Mouse (Mus musculus): ENCODE results near the gene Cxcl17. TPM values are rescaled to one million over a fixed set of nuclear protein-coding genes. Genes with fewer than 3 reads are reported as not detected.
"Not testable (repeated sequence)": the region's sequence is repeated elsewhere in the genome, so short reads cannot be mapped to it uniquely, and the experiment has no call there.

The Cxcl17 gene
- polyA plus RNA-seq, 1 experiment from 2014 or later: 0.29 TPM

DNA sequence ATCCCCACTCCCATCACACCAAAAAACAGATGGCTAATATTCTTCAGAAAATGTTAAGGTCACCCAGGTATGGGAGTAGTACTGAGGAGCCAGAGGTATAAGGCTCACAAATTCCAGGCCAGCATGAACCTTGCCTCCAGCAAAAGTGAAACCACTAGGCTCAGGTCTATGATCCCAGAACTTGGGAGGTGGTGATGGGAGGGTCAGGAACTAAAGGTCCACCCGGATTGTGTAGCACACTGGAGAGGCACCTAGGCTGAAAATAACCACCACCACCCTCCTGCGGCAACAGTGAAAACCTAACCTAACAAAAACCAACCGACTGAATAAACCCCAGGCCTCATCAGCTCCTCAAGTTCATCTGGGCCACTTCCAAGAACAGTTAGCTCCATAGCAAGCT, 15.6 kb upstream of the Cxcl17 start:
- no peaks in the 10 kb centered on the region for H3K36me3 ChIP-seq (ENCODE audit: control insufficient read depth, insufficient read depth, low read length)
- no peak overlapping the region for H3K4me3 ChIP-seq (replicated peaks; ENCODE audit: low read depth, low read length)
- WGBS: 95% methylated on average over 3 of the region's 3 CpGs
- no peaks in the 10 kb centered on the region for H3K9me3 ChIP-seq (ENCODE audit: control insufficient read depth, low read length)
- ATAC-seq (ENCODE audit: low FRiP score, low TSS enrichment) (no peak), DNase-seq (no peak)
- H3K27me3 ChIP-seq (ENCODE audit: control insufficient read depth, insufficient read depth, low read length): no peaks in the 10 kb centered on the region
- no peak overlapping the region for H3K4me2 ChIP-seq (ENCODE audit: low read length)
- peaks cover 3% of the 10 kb centered on the region; the same call in 1 of the 2 replicates for H3K4me1 ChIP-seq (ENCODE audit: control insufficient read depth, insufficient read depth, low read length)
- no peak overlapping the region for H3K27ac ChIP-seq (replicated peaks; ENCODE audit: low read depth, low read length)
- H3K9ac ChIP-seq (replicated peaks; ENCODE audit: low read length): no peak overlapping the region

- Histone ChIP-seq H3K27me3 (ENCODE audit: control insufficient read depth, insufficient read depth, low read length) (no peaks in the 10 kb centered on the region), H3K36me3 (ENCODE audit: control insufficient read depth, insufficient read depth, low read length) (no peaks in the 10 kb centered on the region), H3K9ac (replicated peaks; ENCODE audit: low read length) (no peak overlapping the region), H3K9me3 (ENCODE audit: control insufficient read depth, low read length) (no peaks in the 10 kb centered on the region), H3K27ac (replicated peaks; ENCODE audit: low read depth, low read length) (no peak overlapping the region), H3K4me2 (ENCODE audit: low read length) (no peak overlapping the region), H3K4me1 (ENCODE audit: control insufficient read depth, insufficient read depth, low read length) (no peaks in the 10 kb centered on the region), H3K4me3 (replicated peaks; ENCODE audit: low read depth, low read length) (no peak overlapping the region)
- ATAC-seq (ENCODE audit: low FRiP score, low TSS enrichment) (no peak), DNase-seq (no peak)
- 85% methylated on average over 5 of the region's 5 CpGs for WGBS
Observed at GRCm38 (mm10) chr7:25427144-25427543, 14.5 kb upstream of the Cxcl17 start.

DNA sequence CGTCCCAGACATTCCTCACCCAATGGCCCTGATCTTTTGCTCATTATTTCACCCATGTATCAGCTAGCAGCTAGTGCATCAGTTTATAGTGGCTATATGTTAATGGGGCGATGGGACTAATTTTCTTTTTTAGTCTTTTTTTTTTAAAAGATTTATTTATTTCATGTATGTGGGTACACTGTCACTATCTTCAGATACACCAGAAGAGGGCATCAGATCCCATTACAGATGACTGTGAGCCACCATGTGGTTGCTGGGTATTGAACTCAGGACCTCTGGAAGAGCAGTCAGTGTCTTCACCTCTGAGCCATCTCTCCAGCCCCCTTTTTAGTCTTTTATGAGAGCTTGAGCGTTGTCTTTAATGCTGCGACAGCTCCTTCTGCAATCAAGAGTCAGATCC, 13.7 kb upstream of the Cxcl17 start:
- H3K4me1 ChIP-seq (ENCODE audit: control insufficient read depth, insufficient read depth, low read length); ATAC-seq (ENCODE audit: low FRiP score, low TSS enrichment); H3K4me2 ChIP-seq (ENCODE audit: low read length); DNase-seq; H3K9me3 ChIP-seq (ENCODE audit: control insufficient read depth, low read length); H3K27me3 ChIP-seq (ENCODE audit: control insufficient read depth, insufficient read depth, low read length); H3K36me3 ChIP-seq (ENCODE audit: control insufficient read depth, insufficient read depth, low read length); H3K4me3 ChIP-seq (replicated peaks; ENCODE audit: low read depth, low read length); H3K9ac ChIP-seq (replicated peaks; ENCODE audit: low read length); H3K27ac ChIP-seq (replicated peaks; ENCODE audit: low read depth, low read length): not testable (repeated sequence)
- 89% methylated on average over 4 of the region's 4 CpGs for WGBS

DNA sequence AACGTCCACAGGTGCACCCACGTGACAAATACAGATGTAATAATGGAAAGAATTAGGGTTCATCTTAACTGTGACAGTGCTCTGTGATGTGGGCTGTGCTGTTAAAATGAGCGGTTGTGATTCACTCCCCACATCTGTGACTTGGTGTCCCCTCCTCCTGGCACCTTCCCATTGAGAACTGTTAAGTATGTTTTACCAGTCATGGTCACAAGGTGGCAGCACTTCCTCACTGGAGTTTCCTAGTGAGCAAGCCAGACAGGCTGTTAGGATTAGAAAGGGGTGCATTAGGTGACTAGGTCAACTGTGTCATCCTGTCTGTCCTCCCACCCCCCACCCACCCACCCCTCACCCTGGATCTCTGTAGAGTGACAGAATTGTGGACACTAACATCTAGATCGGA, 11.7 kb upstream of the Cxcl17 start:
- Histone ChIP-seq H3K4me1 (ENCODE audit: control insufficient read depth, insufficient read depth, low read length) (no peaks in the 10 kb centered on the region), H3K9ac (replicated peaks; ENCODE audit: low read length) (no peak overlapping the region), H3K9me3 (ENCODE audit: control insufficient read depth, low read length) (no peaks in the 10 kb centered on the region), H3K36me3 (ENCODE audit: control insufficient read depth, insufficient read depth, low read length) (no peaks in the 10 kb centered on the region), H3K27me3 (ENCODE audit: control insufficient read depth, insufficient read depth, low read length) (no peaks in the 10 kb centered on the region), H3K4me3 (replicated peaks; ENCODE audit: low read depth, low read length) (no peak overlapping the region), H3K4me2 (ENCODE audit: low read length) (no peak overlapping the region), H3K27ac (replicated peaks; ENCODE audit: low read depth, low read length) (no peak overlapping the region)
- WGBS: 34% methylated on average over 4 of the region's 4 CpGs
- DNase-seq (peak; percentile 95), ATAC-seq (ENCODE audit: low FRiP score, low TSS enrichment) (no peak)

GRCm38 (mm10) chr7:25422286-25422841, 9.7 kb upstream of the Cxcl17 start:
- no peak overlapping the region for H3K4me2 ChIP-seq (ENCODE audit: low read length)
- H3K4me3 ChIP-seq (replicated peaks; ENCODE audit: low read depth, low read length): no peak overlapping the region
- ATAC-seq (ENCODE audit: low FRiP score, low TSS enrichment) (no peak), DNase-seq (no peak)
- H3K4me1 ChIP-seq (ENCODE audit: control insufficient read depth, insufficient read depth, low read length): no peaks in the 10 kb centered on the region
- no peaks in the 10 kb centered on the region for H3K9me3 ChIP-seq (ENCODE audit: control insufficient read depth, low read length)
- no peaks in the 10 kb centered on the region for H3K36me3 ChIP-seq (ENCODE audit: control insufficient read depth, insufficient read depth, low read length)
- H3K27ac ChIP-seq (replicated peaks; ENCODE audit: low read depth, low read length): no peak overlapping the region
- H3K9ac ChIP-seq (replicated peaks; ENCODE audit: low read length): no peak overlapping the region
- H3K27me3 ChIP-seq (ENCODE audit: control insufficient read depth, insufficient read depth, low read length): no peaks in the 10 kb centered on the region
- 69% methylated on average over 16 of the region's 16 CpGs for WGBS

GRCm38 (mm10) chr7:25419943-25420342, 7.3 kb upstream of the Cxcl17 start:
- H3K4me3 ChIP-seq (replicated peaks; ENCODE audit: low read depth, low read length): no peak overlapping the region
- 94% methylated on average over 4 of the region's 4 CpGs for WGBS
- ATAC-seq (ENCODE audit: low FRiP score, low TSS enrichment) (no peak), DNase-seq (no peak)
- H3K4me2 ChIP-seq (ENCODE audit: low read length): no peak overlapping the region
- H3K27me3 ChIP-seq (ENCODE audit: control insufficient read depth, insufficient read depth, low read length): no peaks in the 10 kb centered on the region
- H3K36me3 ChIP-seq (ENCODE audit: control insufficient read depth, insufficient read depth, low read length): no peaks in the 10 kb centered on the region
- H3K4me1 ChIP-seq (ENCODE audit: control insufficient read depth, insufficient read depth, low read length): no peaks in the 10 kb centered on the region
- H3K9me3 ChIP-seq (ENCODE audit: control insufficient read depth, low read length): no peaks in the 10 kb centered on the region
- H3K27ac ChIP-seq (replicated peaks; ENCODE audit: low read depth, low read length): no peak overlapping the region
- no peak overlapping the region for H3K9ac ChIP-seq (replicated peaks; ENCODE audit: low read length)

DNA sequence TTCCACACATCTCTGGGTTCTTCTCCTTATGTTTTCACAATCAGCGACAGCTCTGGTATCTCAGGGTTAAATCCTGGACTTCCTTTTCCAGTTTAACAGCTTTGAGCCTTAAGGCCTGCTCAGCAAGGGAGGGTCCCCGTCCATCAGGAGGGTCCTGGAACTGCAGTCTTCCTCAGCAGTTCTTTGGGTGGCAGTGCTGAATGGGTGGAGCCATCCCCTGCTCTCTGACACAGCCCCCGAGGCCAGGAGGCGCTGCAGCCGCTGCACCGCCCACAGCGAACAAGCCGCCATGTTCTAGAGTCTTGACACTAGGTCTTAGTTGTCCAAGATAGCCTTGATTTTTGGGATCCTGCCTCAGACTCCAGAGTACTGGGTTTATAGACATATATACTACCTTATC, 6.8 kb upstream of the Cxcl17 start:
- Histone ChIP-seq H3K27ac (replicated peaks; ENCODE audit: low read depth, low read length) (no peak overlapping the region), H3K36me3 (ENCODE audit: control insufficient read depth, insufficient read depth, low read length) (no peaks in the 10 kb centered on the region), H3K4me1 (ENCODE audit: control insufficient read depth, insufficient read depth, low read length) (no peaks in the 10 kb centered on the region), H3K9ac (replicated peaks; ENCODE audit: low read length) (no peak overlapping the region), H3K9me3 (ENCODE audit: control insufficient read depth, low read length) (no peaks in the 10 kb centered on the region), H3K4me3 (replicated peaks; ENCODE audit: low read depth, low read length) (no peak overlapping the region), H3K27me3 (ENCODE audit: control insufficient read depth, insufficient read depth, low read length) (no peaks in the 10 kb centered on the region), H3K4me2 (ENCODE audit: low read length) (no peak overlapping the region)
- DNase-seq: no peak
- no peak for ATAC-seq (ENCODE audit: low FRiP score, low TSS enrichment)
- WGBS: 85% methylated on average over 8 of the region's 8 CpGs

DNA sequence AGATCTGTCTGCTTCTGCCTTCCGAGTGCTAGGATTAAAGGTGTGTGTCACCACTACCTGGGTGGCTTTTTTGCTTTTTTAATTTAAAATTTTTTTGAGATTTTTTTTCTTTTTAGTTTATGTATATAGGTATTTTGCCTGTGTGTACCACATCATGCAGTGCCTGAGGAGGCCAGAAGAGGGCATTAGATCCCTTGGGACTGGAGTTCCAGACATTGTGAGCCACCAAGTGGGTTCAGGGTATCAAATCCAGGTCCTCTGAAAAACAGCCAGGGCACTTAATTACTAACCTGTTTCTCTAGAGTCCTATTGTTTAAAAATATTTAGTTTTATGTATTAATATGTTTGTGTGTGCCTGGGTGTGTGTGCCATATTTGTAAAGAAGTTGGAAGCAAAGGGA, 4.9 kb upstream of the Cxcl17 start:
- Histone ChIP-seq H3K27ac (replicated peaks; ENCODE audit: low read depth, low read length) (no peak overlapping the region), H3K4me3 (replicated peaks; ENCODE audit: low read depth, low read length) (no peak overlapping the region), H3K4me2 (ENCODE audit: low read length) (no peak overlapping the region), H3K4me1 (ENCODE audit: control insufficient read depth, insufficient read depth, low read length) (no peaks in the 10 kb centered on the region), H3K27me3 (ENCODE audit: control insufficient read depth, insufficient read depth, low read length) (no peaks in the 10 kb centered on the region), H3K9me3 (ENCODE audit: control insufficient read depth, low read length) (no peaks in the 10 kb centered on the region), H3K9ac (replicated peaks; ENCODE audit: low read length) (no peak overlapping the region), H3K36me3 (ENCODE audit: control insufficient read depth, insufficient read depth, low read length) (no peaks in the 10 kb centered on the region)
- ATAC-seq (ENCODE audit: low FRiP score, low TSS enrichment): no peak
- WGBS: 74% methylated on average over 1 of the region's 1 CpGs
- peak; percentile 37 for DNase-seq

DNA sequence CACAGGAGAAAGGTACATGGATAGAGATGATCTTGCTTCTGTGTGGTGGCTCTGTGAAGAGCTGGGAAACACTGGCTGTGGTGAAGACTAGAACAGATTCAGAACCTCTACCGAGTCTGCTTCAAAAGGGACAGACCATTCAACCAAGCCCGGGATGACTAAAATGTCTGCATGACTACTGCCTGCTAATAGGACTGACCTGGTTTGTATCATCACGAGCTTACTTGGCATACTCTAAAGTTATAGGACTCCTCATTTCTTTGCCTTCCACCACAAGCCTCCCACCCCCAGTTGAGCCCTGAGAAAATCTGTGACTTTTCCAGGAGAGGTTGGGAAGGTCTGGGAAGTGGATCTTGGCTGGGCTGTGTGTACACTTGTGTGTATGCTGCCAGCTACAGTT, 825 bp downstream of the Cxcl17 start:
- no peak overlapping the region for H3K27ac ChIP-seq (replicated peaks; ENCODE audit: low read depth, low read length)
- ATAC-seq (ENCODE audit: low FRiP score, low TSS enrichment) (no peak), DNase-seq (no peak)
- no peaks in the 10 kb centered on the region for H3K4me1 ChIP-seq (ENCODE audit: control insufficient read depth, insufficient read depth, low read length)
- no peaks in the 10 kb centered on the region for H3K27me3 ChIP-seq (ENCODE audit: control insufficient read depth, insufficient read depth, low read length)
- H3K4me2 ChIP-seq (ENCODE audit: low read length): no peak overlapping the region
- no peak overlapping the region for H3K4me3 ChIP-seq (replicated peaks; ENCODE audit: low read depth, low read length)
- H3K9me3 ChIP-seq (ENCODE audit: control insufficient read depth, low read length): no peaks in the 10 kb centered on the region
- H3K36me3 ChIP-seq (ENCODE audit: control insufficient read depth, insufficient read depth, low read length): no peaks in the 10 kb centered on the region
- 86% methylated on average over 3 of the region's 3 CpGs for WGBS
- no peak overlapping the region for H3K9ac ChIP-seq (replicated peaks; ENCODE audit: low read length)

Measured in midbrain, embryonic 14.5 days (tissue).